Comparison of ENCODE assay signal across 17 mouse cellular contexts in genomic region chr1:22650588-22650987, GRCm38 (mm10).
DNase-seq lines count a peak whose midpoint lies in the region; ATAC-seq and TF ChIP-seq lines count a peak whose summit lies in the region.
"Had no signal": no experiment of that assay in that cellular context is flagged by ENCODE, and none has a peak within 500 bp of the region (broad histone marks: within the 10 kb centered on the region; RNA-seq: fewer than 3 reads in every experiment).

No protein-coding gene starts in this region.

- H3K4me3 ChIP-seq in kidney, adult 2 months (ENCODE audit: insufficient read depth, low read depth, low read length), result no peak overlapping the region
- H3K4me3 ChIP-seq in kidney, embryonic 15.5 days (replicated peaks), result no peak overlapping the region
- H3K4me3 ChIP-seq in heart, embryonic 11.5 days (ENCODE audit: low read depth, low read length), result no peak overlapping the region
- no peak overlapping the region for H3K4me3 ChIP-seq in forebrain, embryonic 16.5 days (replicated peaks; ENCODE audit: low read length)
- H3K4me3 ChIP-seq: embryonic facial prominence, embryonic 10.5 days; forebrain, embryonic 13.5 days; heart, embryonic 15.5 days; hindbrain, embryonic 13.5 days had no signal

- no peak for DNase-seq in kidney, adult 2 months
- peak; percentile 51 for DNase-seq in cerebellum, adult 8-10 months
- DNase-seq in cerebellum, postnatal 14 days, result peak; percentile 36 to 60
- DNase-seq in embryo, embryonic 11 days, result no peak
- DNase-seq: adrenal gland, postnatal 10 days; gastrocnemius, postnatal 36 days; heart, adult 11 months; heart, postnatal 14 days; kidney, adult 11 months had no signal

- H3K27ac ChIP-seq in kidney, adult 2 months (ENCODE audit: insufficient read depth, low read depth, low read length), result peak overlapping the region; percentile 45; the same call in 1 of the 2 replicates
- no peak overlapping the region for H3K27ac ChIP-seq in kidney, embryonic 15.5 days
- H3K27ac ChIP-seq in heart, embryonic 11.5 days (ENCODE audit: low read depth, low read length), result no peak overlapping the region
- H3K27ac ChIP-seq in forebrain, embryonic 16.5 days (ENCODE audit: low read length), result no peak overlapping the region
- H3K27ac ChIP-seq: embryonic facial prominence, embryonic 10.5 days; forebrain, embryonic 13.5 days; heart, embryonic 15.5 days; hindbrain, embryonic 13.5 days; hindbrain, postnatal 0 days had no signal

- H3K36me3 ChIP-seq in kidney, adult 2 months (ENCODE audit: control insufficient read depth, insufficient read depth, low read length), result no peaks in the 10 kb centered on the region
- no peaks in the 10 kb centered on the region for H3K36me3 ChIP-seq in kidney, embryonic 15.5 days
- no peaks in the 10 kb centered on the region for H3K36me3 ChIP-seq in heart, embryonic 11.5 days (ENCODE audit: control insufficient read depth, insufficient read depth, low read length)
- no peaks in the 10 kb centered on the region for H3K36me3 ChIP-seq in forebrain, embryonic 16.5 days (ENCODE audit: control insufficient read depth, insufficient read depth)
- H3K36me3 ChIP-seq: embryonic facial prominence, embryonic 10.5 days; heart, embryonic 15.5 days; hindbrain, embryonic 13.5 days had no signal

- no peak overlapping the region for H3K4me2 ChIP-seq in kidney, embryonic 15.5 days
- H3K4me2 ChIP-seq in heart, embryonic 11.5 days, result no peak overlapping the region
- no peak overlapping the region for H3K4me2 ChIP-seq in forebrain, embryonic 16.5 days (ENCODE audit: low read length)
- H3K4me2 ChIP-seq: forebrain, embryonic 13.5 days; heart, embryonic 15.5 days; hindbrain, embryonic 13.5 days had no signal

- H3K9me3 ChIP-seq in kidney, embryonic 15.5 days (replicated peaks), result no peaks in the 10 kb centered on the region
- H3K9me3 ChIP-seq in heart, embryonic 11.5 days (replicated peaks; ENCODE audit: control insufficient read depth, low read length), result no peaks in the 10 kb centered on the region
- no peaks in the 10 kb centered on the region for H3K9me3 ChIP-seq in forebrain, embryonic 16.5 days (ENCODE audit: control insufficient read depth, low read length)
- H3K9me3 ChIP-seq: embryonic facial prominence, embryonic 10.5 days; forebrain, embryonic 13.5 days; heart, embryonic 15.5 days; hindbrain, embryonic 13.5 days had no signal

- WGBS in kidney, adult 2 months, result 71% methylated on average over 7 of the region's 7 CpGs
- 84% methylated on average over 7 of the region's 7 CpGs for WGBS in kidney, embryonic 15.5 days
- WGBS in heart, embryonic 11.5 days (ENCODE audit: insufficient replicate concordance), result 78% methylated on average over 7 of the region's 7 CpGs
- WGBS in forebrain, embryonic 16.5 days, result 68% methylated on average over 7 of the region's 7 CpGs

- no peak overlapping the region for H3K9ac ChIP-seq in kidney, embryonic 15.5 days
- no peak overlapping the region for H3K9ac ChIP-seq in heart, embryonic 11.5 days (ENCODE audit: low read depth, low read length)
- H3K9ac ChIP-seq in forebrain, embryonic 16.5 days (replicated peaks; ENCODE audit: low read depth, low read length), result no peak overlapping the region
- H3K9ac ChIP-seq: forebrain, embryonic 13.5 days; heart, embryonic 15.5 days; hindbrain, embryonic 13.5 days had no signal

- H3K4me1 ChIP-seq in kidney, adult 2 months (ENCODE audit: control insufficient read depth, insufficient read depth, low read length), result no peaks in the 10 kb centered on the region
- H3K4me1 ChIP-seq in kidney, embryonic 15.5 days, result no peaks in the 10 kb centered on the region
- H3K4me1 ChIP-seq in heart, embryonic 11.5 days (ENCODE audit: control insufficient read depth, insufficient read depth, low read length), result no peaks in the 10 kb centered on the region
- no peaks in the 10 kb centered on the region for H3K4me1 ChIP-seq in forebrain, embryonic 16.5 days (replicated peaks; ENCODE audit: control insufficient read depth, insufficient read depth, low read length)
- H3K4me1 ChIP-seq: embryonic facial prominence, embryonic 10.5 days; forebrain, embryonic 13.5 days; heart, embryonic 15.5 days; hindbrain, embryonic 13.5 days had no signal

- no peak for TF ChIP-seq CTCF in kidney, adult 2 months (conservative IDR thresholded peaks at IDR 0.05; ENCODE audit: insufficient read depth, insufficient read length, low read depth, low read length)

- no peaks in the 10 kb centered on the region for H3K27me3 ChIP-seq in kidney, adult 2 months (replicated peaks; ENCODE audit: control insufficient read depth, insufficient read depth, low read length)
- H3K27me3 ChIP-seq in kidney, embryonic 15.5 days, result no peaks in the 10 kb centered on the region
- no peaks in the 10 kb centered on the region for H3K27me3 ChIP-seq in heart, embryonic 11.5 days (ENCODE audit: control insufficient read depth, insufficient read depth, low read length)
- no peaks in the 10 kb centered on the region for H3K27me3 ChIP-seq in forebrain, embryonic 16.5 days (replicated peaks; ENCODE audit: control insufficient read depth, insufficient read depth, low read length)
- H3K27me3 ChIP-seq: forebrain, embryonic 13.5 days; heart, embryonic 15.5 days; hindbrain, embryonic 13.5 days had no signal

- TF ChIP-seq POLR2A in kidney, adult 2 months (IDR thresholded peaks at IDR 0.05; ENCODE audit: low read depth, low read length), result no peak

- no peak for ATAC-seq in kidney, embryonic 15.5 days (replicated peaks; ENCODE audit: low FRiP score)
- ATAC-seq in heart, embryonic 11.5 days (replicated peaks; ENCODE audit: insufficient number of reproducible peaks, low FRiP score, low TSS enrichment), result no peak
- no peak for ATAC-seq in forebrain, embryonic 16.5 days
- ATAC-seq: forebrain, embryonic 13.5 days; hindbrain, postnatal 0 days had no signal

Comparison
In these comparisons a context has a peak if more than half of its experiments do, and no peak if none do; other contexts are left out.
1. DNase-seq: peak in cerebellum, adult 8-10 months (single experiment) and cerebellum, postnatal 14 days (2 of 2); none in kidney, adult 2 months (single experiment) and embryo, embryonic 11 days (single experiment).